Mouse (Mus musculus) ovary, postnatal 14 days (tissue): Measurements from ENCODE around the gene Acbd4.
A peak's percentile ranks its signal among the peaks of the same experiment; 100 is the strongest.

Experiments
- DNase-seq: peaks from one replicate; pipeline ENCODE4 v3.0.0; 2022; ENCODE audit warnings: low spot score

Acbd4 gene

GRCm38 (mm10) chr11:103114270-103114943, 12.9 kb downstream of the Acbd4 start:
- DNase-seq: no peak

GRCm38 (mm10) chr11:103115163-103116007, 13.9 kb downstream of the Acbd4 start:
- peak; percentile 62 for DNase-seq

DNA sequence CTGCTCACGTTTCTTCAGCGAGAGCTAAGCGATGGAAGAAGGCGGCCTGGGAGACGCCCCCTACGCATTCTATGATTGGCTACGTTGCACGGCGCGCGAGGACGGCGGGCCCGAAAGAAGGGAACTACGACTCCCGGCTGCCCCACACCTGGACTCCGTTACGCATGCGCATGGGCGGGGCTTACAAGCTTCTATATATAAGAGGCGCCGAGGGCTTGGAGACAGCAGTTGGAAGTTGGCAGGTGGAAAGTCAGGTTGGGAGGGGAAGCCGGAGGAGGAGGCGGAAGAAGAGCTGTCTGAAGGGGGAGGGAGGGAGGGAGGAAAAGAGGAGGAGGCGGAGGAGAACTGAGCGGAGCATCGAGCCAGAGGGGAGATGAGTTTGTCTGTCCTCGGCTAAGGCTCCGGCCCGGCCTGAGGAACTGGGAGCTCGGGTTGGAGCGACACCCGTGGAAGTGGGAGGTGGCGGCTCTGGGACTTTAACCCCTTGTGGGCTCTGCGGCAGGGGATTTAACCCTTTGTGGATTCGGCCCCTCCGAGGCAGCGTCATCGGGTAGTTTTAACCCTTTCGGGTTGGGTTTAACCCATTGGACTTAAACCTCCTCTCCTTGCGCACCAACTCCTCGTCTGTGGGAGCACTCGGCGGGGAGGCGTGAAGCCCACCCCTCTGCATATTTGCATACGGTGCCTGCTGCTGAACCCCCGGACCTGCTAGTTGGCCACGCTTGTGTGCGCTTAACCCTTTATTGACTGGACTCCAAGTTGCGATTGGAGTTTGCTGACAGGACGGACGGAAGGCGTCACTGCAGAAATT, 14.7 kb downstream of the Acbd4 start, which contains the start of gene Hexim1:
Hexim1 (plus strand) TSS at position 224 of the 811 bp plus-strand sequence.
- peak; percentile 100 for DNase-seq

DNA sequence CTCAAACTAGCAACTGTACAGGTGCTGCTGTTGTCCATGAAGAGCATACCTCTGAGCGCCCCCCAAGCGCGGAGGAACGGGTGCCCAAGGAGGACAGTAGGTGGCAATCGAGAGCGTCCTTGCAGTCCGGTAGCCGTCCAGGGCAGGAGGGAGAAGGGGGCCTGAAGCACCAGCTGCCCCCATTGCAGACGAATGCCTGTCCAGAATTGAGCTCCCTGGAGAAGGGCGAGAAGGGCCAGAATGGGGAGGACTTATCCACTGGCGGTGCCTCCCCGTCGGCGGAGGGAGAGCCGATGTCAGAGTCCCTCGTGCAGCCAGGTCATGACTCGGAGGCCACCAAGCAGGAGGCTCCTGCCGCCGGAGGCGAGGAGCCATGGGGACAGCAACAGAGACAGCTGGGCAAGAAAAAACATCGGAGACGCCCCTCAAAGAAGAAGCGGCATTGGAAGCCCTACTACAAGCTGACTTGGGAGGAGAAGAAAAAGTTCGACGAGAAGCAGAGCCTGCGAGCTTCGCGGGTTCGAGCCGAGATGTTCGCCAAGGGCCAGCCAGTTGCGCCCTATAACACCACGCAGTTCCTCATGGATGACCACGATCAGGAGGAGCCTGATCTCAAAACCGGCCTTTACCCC, 15.6 kb downstream of the Acbd4 start:
- DNase-seq: peak; percentile 65

- no peak for DNase-seq
These were observed 16.1 kb downstream of the Acbd4 start for GRCm38 (mm10) chr11:103117591-103118009.

- DNase-seq: no peak
These were observed 17.4 kb downstream of the Acbd4 start for GRCm38 (mm10) chr11:103118866-103119265.

GRCm38 (mm10) chr11:103119609-103120008, 18.1 kb downstream of the Acbd4 start:
- no peak for DNase-seq

DNA sequence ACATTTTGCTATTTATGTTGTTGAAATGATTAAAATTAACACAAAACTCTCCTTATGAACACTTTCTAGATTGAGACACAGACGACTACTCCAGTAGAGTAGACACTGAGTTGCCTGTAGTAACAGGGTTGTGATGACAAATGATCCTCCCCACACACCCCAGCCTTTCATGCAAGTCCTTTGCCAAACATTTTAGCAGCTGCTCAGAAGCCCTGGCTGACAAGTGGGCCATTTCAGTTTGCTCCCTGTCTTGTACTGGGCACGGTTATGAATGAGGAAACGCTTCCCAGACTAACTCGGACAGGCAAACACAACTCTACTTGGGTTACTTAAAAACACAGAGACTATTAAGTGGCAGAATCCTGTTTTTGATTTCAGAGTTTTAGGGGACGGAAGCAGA, 18.8 kb downstream of the Acbd4 start:
- no peak for DNase-seq

DNA sequence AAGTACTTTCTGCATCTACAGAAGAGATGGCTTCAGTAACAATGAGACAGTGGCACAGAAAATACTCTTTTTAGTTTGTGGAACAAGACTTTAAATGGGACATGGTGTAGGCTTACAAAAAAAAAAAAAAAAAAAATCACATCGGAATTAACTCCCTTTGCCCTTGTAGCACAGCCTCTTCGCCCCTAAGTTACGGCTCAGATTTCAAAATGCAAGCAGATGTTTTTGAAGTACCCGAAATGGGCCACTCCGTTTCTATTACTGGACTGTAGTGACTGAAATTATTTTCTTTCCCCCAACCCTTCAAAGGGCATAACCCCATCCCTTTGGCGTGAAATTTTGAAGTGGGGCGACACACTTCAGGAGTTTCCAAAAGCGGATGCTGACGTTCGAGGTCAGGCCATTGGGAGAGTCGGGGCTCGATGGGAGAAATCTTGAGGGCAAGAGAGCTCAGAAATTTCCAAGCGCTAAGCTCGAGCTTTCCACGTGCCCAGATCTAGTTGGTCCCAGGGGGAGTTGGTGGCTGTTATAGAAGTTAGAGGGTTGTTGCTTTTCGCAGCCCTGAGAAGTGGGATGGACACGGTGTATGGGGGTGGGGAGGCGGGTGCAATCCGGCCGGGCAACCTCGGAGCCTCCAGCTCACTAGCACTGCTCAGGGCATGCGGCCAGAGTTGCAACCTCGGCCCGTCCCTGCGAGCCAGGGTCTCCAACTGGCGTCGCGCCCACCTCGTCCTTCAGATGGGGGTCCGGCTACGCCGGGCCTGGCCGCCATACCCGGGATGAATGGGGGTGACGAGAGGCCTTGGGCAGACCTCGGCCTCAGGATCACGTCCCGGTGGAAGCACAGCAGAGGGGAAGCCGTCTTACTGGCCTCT, 30.5 kb downstream of the Acbd4 start, which contains the start of gene Hexim2:
Hexim2 (plus strand) TSS at position 729 of the 875 bp plus-strand sequence.
- peak; percentile 57 for DNase-seq

DNA sequence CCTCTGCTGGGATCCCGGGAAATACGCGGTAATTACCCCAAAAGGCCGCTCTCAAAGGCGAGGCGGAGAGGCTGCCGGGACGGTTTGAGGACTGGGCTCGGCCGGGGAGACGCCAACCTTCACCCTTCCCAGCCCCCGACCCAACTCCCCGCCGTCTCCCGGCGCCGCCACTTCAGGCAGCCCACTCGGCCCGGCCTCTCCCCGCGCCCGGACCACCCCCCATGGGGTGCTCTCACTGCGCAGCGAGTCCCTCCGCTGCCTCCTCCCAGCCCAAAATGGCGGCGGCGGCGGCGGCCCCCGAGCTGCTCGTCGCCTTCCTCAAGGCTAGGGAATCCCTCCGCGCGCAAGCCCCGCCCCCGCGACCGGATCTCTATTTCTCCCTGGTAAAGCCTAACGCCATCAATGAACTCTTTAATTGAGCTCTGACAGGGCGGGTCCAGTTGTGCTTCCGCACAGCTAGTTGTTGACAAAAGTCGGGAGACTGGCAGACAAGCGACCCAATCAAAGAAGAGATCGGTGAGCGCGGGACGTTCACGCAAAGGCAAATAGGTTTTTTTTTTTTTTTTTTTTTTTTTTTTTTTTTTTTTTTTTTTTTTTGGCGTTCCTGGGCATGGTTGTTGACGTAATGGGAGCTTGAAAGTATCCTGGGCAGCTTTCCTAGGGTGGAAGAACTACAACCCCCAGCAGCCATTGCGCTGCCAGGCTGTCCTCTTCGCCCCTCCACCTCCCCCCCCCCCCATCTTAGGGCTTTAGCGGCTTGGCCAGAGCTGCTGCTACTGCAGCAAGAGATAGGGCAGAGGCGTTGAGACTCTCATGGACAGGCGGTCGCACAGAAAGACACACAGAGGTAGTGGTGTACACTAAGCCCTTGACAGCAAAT, 31.3 kb downstream of the Acbd4 start:
- peak; percentile 99 for DNase-seq

GRCm38 (mm10) chr11:103133456-103134185, 32.1 kb downstream of the Acbd4 start:
- DNase-seq: no peak

- no peak for DNase-seq
These were observed 32.7 kb downstream of the Acbd4 start for GRCm38 (mm10) chr11:103134221-103134620.

DNA sequence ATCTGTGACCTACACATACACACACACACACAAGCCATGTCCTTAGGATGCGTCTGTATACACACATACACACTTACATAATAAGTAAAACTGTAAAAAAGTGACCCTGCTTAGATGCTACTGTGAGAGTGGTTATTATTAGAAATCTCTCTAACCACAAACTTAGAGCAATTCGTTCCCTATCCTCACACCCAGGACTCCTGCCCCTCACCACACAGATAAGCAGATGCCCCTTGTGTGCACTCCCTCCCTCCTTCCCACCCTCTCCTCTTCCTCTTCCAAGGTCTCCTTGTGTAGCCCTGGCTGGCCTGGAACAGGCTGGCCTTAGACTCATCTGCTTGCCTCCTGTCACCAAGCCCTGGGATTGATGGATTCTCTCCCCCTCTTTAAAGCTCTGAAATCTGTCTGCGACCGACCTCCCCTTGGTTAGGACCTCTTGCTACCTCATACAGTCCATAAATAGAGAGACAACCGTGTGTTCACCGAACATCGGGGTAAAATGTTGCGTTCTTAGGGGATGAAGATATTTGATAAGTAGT, 34.6 kb downstream of the Acbd4 start:
- DNase-seq: no peak

DNA sequence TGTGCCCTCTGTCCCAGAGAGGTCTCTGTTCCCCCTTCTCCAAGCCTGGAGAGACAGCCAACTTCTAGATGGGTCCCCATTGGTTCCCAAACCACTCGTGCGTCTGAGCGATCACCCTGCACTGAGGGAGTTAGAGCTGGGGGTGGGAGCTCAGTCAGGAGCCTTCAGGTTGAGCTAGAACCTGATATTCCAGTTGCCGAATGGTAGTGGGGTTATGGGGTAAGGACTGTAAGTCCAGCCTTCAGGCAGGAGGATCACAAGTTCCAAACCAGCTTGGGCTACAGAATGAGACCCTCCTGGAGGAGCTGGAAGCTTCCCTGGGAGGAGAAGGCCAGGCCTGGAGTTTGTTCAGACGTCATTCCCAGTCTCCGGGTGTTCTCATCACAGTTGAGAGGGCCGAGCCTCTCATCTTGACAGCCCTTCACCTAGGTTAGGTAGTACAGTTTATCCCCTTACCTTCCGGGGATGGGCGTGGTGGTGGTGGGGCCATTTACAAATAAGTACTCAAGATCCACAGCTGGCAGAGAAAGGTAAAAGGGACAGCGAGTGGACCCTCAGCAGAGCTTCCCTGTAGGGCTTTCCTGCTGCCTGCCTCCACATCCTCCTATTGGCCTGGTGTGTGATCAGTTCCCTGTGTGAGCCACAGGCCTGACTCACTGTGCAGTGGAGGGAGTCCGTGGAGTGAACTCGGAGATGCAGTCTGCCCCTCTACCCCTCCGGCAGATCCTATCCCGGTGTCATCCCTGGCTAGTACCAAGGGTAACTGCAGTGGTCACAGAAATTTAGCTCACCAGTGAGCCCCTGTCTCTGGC, 38.7 kb downstream of the Acbd4 start:
- DNase-seq: no peak

GRCm38 (mm10) chr11:103140763-103141100, 39.2 kb downstream of the Acbd4 start:
- no peak for DNase-seq

DNA sequence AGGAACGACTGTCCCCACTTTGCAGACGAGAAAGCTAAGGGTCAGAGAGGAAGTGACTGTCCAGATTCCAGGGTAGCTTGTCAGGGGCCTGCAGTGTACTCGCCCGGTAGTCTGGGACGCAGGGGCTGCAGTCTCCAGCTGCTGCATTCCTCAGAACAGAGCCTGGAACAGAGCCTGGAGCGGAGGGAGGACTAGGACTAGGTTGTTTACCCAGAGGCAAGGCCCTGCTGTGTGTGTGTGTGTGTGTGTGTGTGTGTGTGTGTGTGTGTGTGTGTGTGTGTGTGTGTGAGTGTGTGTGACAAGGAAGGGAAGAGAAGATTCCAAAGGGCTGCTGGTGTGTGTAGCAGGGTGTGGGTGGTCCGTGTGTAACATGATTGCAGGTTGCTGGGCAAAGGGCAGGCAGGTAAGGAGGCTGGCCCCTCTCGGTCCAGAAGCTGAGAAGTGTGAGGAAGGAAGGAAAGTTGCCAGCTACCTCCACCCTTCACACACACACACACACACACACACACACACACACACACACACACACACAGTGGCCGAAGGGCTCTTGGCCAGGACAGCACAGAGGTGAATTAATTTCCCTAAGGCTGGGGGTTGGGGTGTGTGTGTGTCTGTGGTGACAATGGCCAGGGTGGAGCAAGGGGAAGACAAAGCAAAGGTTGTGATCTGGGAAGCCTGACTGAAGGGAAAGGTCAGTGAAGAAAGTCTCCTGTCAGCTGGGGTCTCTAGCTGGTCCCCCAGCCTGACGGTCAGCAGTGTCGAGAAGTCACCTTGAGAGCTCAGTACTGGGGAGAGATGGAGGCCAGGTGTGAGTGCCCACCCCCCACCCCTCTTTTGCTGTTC, 39.8 kb downstream of the Acbd4 start:
- DNase-seq: peak; percentile 69

- no peak for DNase-seq
These were observed 40.4 kb downstream of the Acbd4 start for GRCm38 (mm10) chr11:103141944-103142255.
